Mouse (Mus musculus) limb, embryonic 11.5 days (tissue): ENCODE measurements at regions not wholly inside any gene's neighbourhood (a gene's known extent, or its start where the extent isn't known, plus 50 kb on each side); places are given as distances from the start of the nearest gene placed in this dataset.
"Not testable (repeated sequence)": the region's sequence is repeated elsewhere in the genome, so short reads cannot be mapped to it uniquely, and the experiment has no call there.

Experiments used
- ATAC-seq: fragments of 200-750 bp; cut with Nextera tagmentation; 2 replicates; pipeline ENCODE4 v1.8.0; 2017; ENCODE audit warnings: low read depth; ENCODE audit not compliant: insufficient number of reproducible peaks, low FRiP score, low TSS enrichment
- DNase-seq: peaks from one replicate; pipeline ENCODE4 v3.0.0-alpha.2; 2015; ENCODE audit warnings: low spot score
- H3K27ac ChIP-seq: fragments of 300-500 bp; sonication (generic); replicated peaks from 2 replicates; pipeline ENCODE4 v1.5.1; 2014; ENCODE audit warnings: low read depth, mild to moderate bottlenecking, low read length
- H3K27me3 ChIP-seq: fragments of 300-500 bp; sonication (generic); 2 replicates; pipeline ENCODE4 v1.6.1; 2014; ENCODE audit warnings: mild to moderate bottlenecking, low read length, mixed read lengths; ENCODE audit not compliant: control insufficient read depth, insufficient read depth
- H3K36me3 ChIP-seq: fragments of 300-500 bp; sonication (generic); 2 replicates; pipeline ENCODE4 v1.6.1; 2014; ENCODE audit warnings: mild to moderate bottlenecking, low read length, moderate library complexity, mixed read lengths; ENCODE audit not compliant: control insufficient read depth, insufficient read depth
- H3K4me1 ChIP-seq: fragments of 300-500 bp; sonication (generic); 2 replicates; pipeline ENCODE4 v1.6.1; 2014; ENCODE audit warnings: low read length, mixed read lengths; ENCODE audit not compliant: control insufficient read depth, insufficient read depth
- H3K4me2 ChIP-seq: fragments of 300-500 bp; sonication (generic); 2 replicates; pipeline ENCODE4 v1.6.1; 2014; ENCODE audit warnings: low read depth, mild to moderate bottlenecking, moderate library complexity; ENCODE audit not compliant: severe bottlenecking
- H3K4me3 ChIP-seq: fragments of 300-500 bp; sonication (generic); 2 replicates; pipeline ENCODE4 v1.5.1; 2014; ENCODE audit warnings: low read depth, low read length
- H3K9ac ChIP-seq: fragments of 300-500 bp; sonication (generic); 2 replicates; pipeline ENCODE4 v1.6.1; 2014; ENCODE audit warnings: mild to moderate bottlenecking, low read length
- H3K9me3 ChIP-seq: fragments of 300-500 bp; sonication (generic); 2 replicates; pipeline ENCODE4 v1.6.1; 2016; ENCODE audit warnings: low read length; ENCODE audit not compliant: control insufficient read depth
- WGBS: fragments of 180-500 bp; shearing (Covaris S2); extraction: QIAGEN DNeasy Blood & Tissue Kit; methylation state at CpG from one replicate; pipeline ENCODE4 v1.1.7; 2014; 5-methylcytosine and 5-hydroxymethylcytosine counted together

- Histone ChIP-seq H3K27me3 (no peaks in the 10 kb centered on the region), H3K4me1 (no peaks in the 10 kb centered on the region), H3K4me3 (no peak overlapping the region), H3K4me2 (no peak overlapping the region), H3K36me3 (no peaks in the 10 kb centered on the region), H3K9me3 (peaks cover 16% of the 10 kb centered on the region), H3K9ac (no peak overlapping the region), H3K27ac (no peak overlapping the region)
- ATAC-seq (no peak), DNase-seq (no peak)
- 86% methylated on average over 2 of the region's 2 CpGs for WGBS
These were observed 74.1 kb upstream of the Alkbh8 start for GRCm38 (mm10) chr9:3260860-3261259.

DNA sequence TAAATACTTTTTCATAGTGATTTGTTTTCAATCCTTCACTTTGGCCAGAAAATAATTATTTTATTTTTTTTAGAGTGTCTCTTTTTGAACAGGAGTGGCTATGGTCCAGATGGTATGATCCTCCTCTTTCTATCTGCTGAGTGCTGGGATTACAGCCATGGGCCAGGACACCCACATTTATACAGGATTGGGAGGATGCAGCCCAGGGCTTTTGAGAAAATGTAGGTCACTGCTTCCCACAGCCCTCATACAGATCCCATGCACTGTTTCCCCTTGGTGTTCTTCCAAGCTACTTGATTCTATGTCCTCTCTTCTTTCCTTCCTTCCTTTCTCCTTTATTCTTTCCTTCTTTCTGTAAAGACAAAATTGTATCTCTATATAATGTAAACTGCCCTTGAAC is 70.5 kb upstream of the Alkbh8 start:
- no peaks in the 10 kb centered on the region for H3K36me3 ChIP-seq
- H3K27me3 ChIP-seq: no peaks in the 10 kb centered on the region
- H3K4me3 ChIP-seq: no peak overlapping the region
- peaks cover 8% of the 10 kb centered on the region for H3K9me3 ChIP-seq
- H3K4me2 ChIP-seq: no peak overlapping the region
- DNase-seq (no peak), ATAC-seq (no peak)
- no peak overlapping the region for H3K9ac ChIP-seq
- no peaks in the 10 kb centered on the region for H3K4me1 ChIP-seq
- H3K27ac ChIP-seq: no peak overlapping the region

- not testable (repeated sequence) for H3K9me3 ChIP-seq
These were observed 54.4 kb upstream of the Alkbh8 start for GRCm38 (mm10) chr9:3280496-3280895.

DNA sequence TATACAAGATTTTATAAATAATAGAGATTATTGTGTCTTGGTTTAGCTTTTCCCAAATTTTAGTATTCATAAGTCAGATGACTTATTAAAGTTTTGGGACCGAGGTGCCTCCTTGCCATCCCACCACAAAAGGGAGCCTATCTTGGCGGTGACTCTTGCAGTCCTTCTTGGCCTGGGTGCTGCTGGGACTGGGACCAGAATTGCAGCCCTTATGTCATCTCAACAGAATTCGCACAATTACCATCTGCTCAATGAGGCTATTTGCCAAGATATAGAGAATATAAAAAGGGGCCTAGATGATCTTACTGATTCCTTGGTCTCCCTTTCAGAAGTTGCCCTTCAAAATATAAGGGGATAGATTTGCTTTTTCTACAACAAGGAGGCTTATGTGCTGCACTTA is 53.0 kb upstream of the Alkbh8 start:
- DNase-seq, H3K4me1 ChIP-seq, H3K9ac ChIP-seq, ATAC-seq, H3K27ac ChIP-seq, H3K27me3 ChIP-seq, H3K36me3 ChIP-seq, H3K4me2 ChIP-seq, H3K9me3 ChIP-seq, H3K4me3 ChIP-seq: not testable (repeated sequence)
- 83% methylated on average over 3 of the region's 3 CpGs for WGBS

More at GRCm38 (mm10) chr9:3280496-3280895, 54.4 kb upstream of the Alkbh8 start:
- H3K27me3 ChIP-seq, H3K4me2 ChIP-seq, DNase-seq, H3K36me3 ChIP-seq, H3K27ac ChIP-seq, ATAC-seq, H3K9ac ChIP-seq, H3K4me3 ChIP-seq, H3K4me1 ChIP-seq: not testable (repeated sequence)
- WGBS: 87% methylated on average over 8 of the region's 8 CpGs

- not testable (repeated sequence) for H3K4me3 ChIP-seq, H3K36me3 ChIP-seq, H3K27ac ChIP-seq, H3K27me3 ChIP-seq, H3K9ac ChIP-seq, H3K4me1 ChIP-seq, H3K4me2 ChIP-seq, H3K9me3 ChIP-seq, ATAC-seq, DNase-seq
- WGBS: 94% methylated on average over 9 of the region's 9 CpGs
These were observed 51.6 kb upstream of the Alkbh8 start for GRCm38 (mm10) chr9:3283381-3283780.
